Mouse (Mus musculus) urinary bladder, postnatal 4 days (tissue): ENCODE data around the gene Atp1a1.

Experiments
- DNase-seq, 2 experiments: peaks; one replicate each; pipeline ENCODE4 v3.0.0; 2021 to 2022; ENCODE audit warnings: low spot score in 2 of 2

The Atp1a1 gene

GRCm38 (mm10) chr3:101611813-101612491 is 7.5 kb upstream of the Atp1a1 start:
- DNase-seq, result no peak

DNA sequence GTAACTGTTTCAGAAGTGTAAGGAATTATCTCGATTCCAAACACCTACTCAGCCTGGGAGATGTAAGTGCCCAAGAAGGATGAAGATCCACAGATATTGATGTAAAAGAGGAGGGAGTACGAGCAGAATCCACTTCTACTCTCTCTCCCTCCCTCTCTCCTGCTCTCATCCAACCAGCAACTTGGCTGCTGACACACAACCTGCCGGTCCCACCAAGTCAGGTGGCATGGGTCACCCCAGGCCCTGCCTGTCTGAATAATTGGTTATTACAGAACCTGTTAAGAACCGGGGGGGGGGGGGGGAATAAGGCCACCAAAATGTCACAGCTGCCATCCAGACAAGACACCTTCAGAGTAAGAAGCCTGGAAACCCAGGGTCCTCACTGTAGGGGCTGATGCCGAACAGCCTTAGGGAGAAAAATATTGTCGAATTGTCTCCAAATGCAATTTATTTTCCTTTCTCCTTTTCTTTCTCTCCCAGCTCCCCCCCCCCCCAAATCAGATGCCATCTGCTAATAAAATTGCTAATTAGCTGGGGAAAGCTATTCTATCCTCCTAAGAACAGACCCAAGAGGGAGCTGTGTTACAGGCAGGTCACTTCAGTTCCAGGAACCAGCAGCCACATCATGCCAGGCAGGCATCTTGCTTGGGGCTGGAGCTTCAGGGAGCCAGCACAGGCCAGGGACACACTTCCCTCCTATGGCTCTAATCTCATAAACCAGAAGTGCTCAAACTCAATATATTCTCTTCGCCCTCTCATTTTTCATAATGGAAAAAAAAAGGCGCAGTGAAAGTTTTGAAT is 6.7 kb upstream of the Atp1a1 start:
- no peak for DNase-seq

- DNase-seq, result no peak
Measured at GRCm38 (mm10) chr3:101609302-101609701, 4.8 kb upstream of the Atp1a1 start.

DNA sequence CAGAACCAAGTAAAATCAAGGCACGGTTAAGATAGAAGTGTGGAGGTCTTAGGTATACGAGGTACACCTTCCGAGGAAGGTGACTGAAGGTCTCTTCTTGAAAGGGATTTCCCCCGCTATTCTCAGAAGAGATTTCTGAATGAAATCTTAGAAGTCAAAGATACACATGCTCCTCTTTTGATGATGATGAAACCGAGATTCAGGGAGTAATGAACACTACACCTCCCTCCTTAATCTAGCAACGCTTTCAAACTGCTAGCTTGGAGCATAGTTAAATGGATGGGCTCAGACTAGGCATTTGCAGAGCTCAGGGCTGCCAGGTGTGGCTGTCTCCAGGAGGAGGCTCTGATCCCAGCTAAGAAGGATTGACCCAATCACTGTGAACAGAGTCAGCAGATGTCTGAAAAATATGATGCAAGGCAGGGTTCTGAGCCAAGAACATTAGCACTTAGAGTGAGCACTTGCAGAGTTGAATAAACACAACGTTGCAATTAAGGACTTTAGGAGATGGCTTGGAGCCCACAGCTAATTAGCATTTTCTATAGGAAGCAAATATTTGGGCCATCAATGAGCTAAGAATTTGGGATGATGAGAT is 2.5 kb upstream of the Atp1a1 start:
- DNase-seq, result no peak

DNA sequence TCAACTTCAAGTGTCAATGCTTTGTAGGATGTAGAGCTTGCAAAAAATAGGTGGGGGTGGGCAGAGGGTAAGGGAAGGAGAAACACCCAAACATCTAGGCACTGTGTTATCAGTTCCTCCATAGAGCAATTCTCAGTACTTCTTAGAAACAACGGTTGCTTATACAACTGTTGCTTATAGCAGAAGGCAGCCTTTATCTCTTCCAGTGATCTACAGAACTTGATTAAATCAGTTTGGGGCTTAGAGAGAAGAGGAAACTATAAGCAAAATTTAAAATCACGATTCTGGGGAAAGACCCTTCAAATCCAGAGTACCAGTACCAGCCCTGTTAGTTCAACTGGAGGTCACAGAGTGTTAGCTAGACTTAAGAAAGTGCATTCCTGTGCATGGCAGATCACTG is 1.2 kb upstream of the Atp1a1 start:
- no peak for DNase-seq

GRCm38 (mm10) chr3:101605291-101605690 is 807 bp upstream of the Atp1a1 start:
- no peak for DNase-seq

DNA sequence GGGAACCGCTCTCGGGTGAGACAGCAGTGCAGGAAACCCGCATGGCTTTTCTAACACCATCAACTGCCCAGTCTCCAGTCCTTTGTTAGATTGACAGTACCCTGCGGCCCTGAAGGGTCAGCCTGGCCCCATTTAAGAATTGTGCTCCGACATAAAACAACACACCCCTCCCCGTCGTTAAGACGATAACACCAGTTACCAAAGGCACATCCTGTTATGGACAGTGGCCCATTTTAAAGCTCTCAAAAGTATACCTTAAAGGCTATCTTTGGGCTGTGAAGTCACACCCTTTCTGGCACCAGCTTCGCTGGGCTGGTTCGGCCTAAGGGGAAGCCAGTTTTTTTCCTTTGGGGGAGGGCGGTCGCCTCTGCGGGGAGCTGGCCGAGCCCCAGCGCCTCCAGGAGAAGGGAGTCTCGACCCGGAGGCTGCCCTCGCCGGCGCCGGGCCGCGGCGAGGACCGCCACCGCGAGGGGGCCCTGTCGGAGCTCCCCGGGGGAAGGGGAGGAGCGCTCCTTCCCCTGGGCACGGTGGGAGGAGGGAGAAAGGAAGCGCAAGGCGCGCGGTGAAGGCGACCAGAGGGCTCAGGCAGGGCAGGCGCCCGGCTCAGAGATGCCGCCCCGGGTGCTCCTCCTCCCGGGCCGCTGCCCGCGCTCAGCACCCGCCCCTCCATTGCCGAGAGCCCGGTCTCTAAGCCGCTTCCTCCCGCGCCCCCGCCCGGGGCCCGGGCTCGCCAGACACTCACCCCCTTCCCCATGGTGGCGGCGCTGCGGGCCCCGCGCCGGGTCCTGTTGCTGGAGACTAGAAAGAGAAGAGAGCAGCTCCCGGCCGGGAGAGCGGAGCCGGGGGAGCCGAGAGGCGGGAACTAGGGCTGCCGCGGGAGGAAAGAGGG is 579 bp downstream of the Atp1a1 start:
- peak; percentile 71 to 76 for DNase-seq

DNA sequence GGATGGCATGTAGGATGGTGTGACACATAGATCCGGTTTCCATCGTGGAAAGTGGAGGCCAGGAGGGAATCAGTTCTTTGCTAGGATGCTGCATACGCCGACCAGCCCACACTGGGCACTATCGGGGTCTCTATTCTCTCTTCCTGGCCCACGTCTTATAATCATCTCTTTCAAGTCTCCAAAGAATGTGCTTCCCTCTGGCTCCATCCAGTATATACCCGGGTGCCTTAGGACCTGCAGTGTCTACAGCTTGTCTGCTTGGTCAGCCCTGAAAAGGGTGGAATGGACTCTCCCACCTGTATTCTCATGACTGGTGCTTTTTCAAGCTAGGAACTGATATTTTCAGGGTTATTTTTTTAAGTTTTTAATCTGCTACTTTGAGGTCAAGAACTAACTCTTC is 1.3 kb downstream of the Atp1a1 start:
- DNase-seq, result no peak

- DNase-seq, result no peak
Measured at GRCm38 (mm10) chr3:101602511-101603055, 1.9 kb downstream of the Atp1a1 start.

GRCm38 (mm10) chr3:101601687-101602086 is 2.8 kb downstream of the Atp1a1 start:
- DNase-seq, result no peak

GRCm38 (mm10) chr3:101601003-101601525 is 3.4 kb downstream of the Atp1a1 start:
- no peak for DNase-seq

DNA sequence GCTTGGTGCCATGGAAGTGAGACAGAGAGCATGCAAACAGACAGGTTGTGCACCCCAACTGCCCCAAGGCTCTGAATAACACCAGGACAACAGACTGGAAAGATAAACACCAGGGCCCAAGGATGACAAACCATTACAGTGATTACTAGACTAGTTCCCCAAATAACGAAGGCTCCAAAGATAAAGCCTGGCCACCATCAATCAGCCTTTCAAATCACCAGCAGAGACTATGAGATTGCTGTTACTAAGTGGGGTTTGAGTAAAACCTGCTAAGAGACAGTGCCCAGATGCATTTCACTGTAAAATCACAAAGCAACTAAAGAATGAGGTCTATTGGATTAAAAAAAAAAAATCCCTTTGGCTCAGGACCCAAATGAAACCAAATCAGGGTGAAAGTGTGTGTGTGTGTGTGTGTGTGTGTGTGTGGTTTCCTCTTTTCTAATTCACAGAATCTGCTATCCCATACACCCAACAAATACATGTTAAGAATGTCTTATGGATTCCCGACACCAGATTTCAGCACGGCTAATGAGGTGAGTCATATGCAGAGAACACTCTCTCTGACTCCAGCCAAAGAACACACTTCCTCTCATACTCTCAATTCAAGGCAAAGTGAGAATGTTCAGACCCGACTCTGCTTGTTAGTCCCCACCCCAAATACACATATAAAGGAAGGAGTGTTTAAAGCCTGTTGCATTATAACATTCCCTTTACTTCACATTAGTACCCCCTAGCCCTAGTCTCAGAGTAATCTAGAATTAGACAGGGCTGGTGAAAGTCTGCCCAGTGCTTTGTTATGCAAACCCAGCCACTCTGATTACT is 4.4 kb downstream of the Atp1a1 start:
- DNase-seq, result no peak

DNA sequence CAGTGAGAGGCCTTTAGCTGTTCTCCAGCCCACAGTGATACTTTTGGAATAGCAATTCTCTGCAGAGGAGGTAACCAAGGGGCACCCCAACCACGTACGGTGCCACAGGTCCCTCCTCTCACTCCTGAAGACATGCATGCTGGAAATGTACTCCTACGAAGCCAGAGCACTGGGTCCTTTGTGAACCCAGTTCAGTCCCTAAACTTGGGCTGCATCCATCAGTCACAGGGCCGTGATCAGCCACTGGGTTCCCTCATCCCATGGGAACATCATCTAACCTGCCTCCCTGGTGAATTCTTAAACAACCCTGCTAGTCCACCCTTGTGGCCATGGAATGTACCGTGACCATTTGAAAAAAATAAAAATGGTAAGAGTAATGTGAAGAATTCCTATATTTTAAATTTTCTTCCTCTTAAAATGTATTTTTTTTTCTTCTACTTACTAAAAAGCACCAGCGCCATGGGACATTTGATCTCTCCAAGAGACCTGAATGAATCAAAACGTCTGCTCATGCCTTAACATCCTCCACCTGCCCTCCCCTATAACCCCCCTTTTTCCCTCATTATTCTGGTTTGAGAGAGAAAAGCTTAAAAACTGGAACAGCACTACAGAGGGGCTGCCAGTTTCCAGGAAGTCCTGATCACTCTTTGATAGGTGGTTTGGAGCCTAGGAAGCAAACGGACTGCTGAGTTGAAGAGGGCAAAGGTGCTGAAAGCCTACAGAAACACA is 5.1 kb downstream of the Atp1a1 start:
- DNase-seq, result no peak

DNA sequence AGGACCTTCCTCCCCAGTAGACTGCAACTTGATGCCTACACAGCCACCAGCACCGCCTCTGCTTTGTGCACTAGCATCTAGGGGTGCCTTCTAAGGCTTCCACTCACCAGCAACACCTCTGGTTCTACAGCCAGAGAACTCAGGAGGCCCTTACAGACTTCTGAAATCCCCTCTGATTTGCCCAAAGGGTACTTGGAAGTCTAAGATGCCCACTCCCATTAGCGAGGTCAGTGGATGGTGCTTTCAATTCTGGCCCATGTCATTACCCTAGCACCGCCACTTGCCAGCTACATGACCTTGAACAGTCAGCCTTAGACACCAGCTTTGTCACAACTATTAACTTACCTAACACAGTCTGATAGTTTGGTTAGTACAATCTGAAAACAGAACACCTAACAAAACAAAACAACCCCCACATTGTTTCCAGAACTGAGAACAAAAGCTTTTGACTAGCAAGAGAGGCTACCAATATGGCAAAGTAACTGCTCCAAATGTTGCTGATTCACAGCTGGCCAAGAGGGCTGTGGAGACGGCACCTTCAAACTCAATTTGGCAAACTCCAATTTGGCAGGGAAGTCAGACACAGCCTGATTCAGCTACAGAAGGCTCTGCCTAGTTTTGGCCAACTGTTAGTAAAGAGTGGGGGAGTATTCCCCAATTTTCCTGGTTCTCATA is 6.1 kb downstream of the Atp1a1 start:
- no peak for DNase-seq

DNA sequence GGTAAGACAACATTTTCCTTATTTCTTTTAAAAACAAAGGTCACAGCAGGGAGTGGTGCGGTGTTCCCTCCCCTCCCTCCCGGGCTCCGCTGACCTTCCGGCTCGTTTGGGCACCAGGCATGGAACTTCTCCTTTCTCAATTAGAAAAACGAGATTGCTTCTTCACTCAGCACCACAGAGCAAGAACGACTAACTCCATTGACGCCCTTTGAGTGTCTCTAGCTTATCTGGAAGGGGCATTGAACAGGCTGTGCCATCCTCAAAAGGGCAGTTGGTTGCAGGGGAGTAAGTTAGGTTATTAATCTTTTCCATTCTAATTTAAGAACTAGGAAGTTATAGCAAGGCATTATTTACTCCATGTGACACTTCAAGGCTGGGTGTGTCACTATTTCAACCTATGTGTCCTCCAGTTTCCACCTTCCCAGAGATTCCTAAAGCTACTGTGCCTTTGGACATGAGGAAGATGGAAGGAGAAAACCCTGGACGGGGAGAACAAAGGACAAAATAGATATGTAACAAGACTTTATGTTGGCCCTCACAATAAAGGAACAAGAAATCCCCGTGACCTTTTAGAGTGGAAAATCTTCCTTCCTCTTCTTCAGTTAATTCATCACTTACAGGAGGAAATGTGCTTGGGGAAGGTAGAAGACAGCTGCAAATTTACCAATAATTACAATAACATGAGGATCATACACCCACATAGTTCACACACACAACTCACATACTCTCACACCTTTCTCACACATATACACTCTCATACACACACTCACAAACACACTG is 7.0 kb downstream of the Atp1a1 start:
- DNase-seq, result no peak

- no peak for DNase-seq
Measured at GRCm38 (mm10) chr3:101596686-101597085, 7.8 kb downstream of the Atp1a1 start.

GRCm38 (mm10) chr3:101595866-101596630 is 8.4 kb downstream of the Atp1a1 start:
- DNase-seq, result no peak

DNA sequence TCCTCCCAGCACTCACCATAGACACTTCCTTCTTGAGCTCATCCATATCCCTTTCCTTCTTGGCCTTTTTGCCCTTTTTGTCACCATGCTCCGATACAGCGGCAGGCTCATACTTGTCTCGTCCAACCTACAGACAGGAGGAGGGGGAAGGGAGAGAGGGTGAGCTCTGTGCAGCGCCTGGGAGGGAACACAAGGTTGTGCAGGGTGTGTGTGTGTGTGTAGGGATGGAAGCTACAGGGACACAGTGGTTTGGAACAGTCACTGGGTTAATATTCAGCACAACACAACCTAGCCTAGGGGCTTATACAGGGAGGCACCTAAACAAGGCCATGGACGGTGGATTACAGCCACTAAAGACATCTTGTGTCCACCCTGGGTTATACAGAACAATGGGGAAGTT is 9.5 kb downstream of the Atp1a1 start:
- no peak for DNase-seq
